8 mouse cellular contexts compared by ENCODE assay signal in genomic region chr11:101316501-101316917, GRCm38 (mm10). TPM values are rescaled to one million over a fixed set of nuclear protein-coding genes. Genes with fewer than 3 reads are reported as not detected.
DNase-seq lines count a peak whose midpoint lies in the region; ATAC-seq and TF ChIP-seq lines count a peak whose summit lies in the region.

No protein-coding gene starts in this region.

- no peak for TF ChIP-seq POLR2A in lung, adult 2 months (IDR thresholded peaks at IDR 0.05; ENCODE audit: borderline replicate concordance, extremely low read depth, low read depth, low read length)

- ATAC-seq in granulocyte monocyte progenitor cell, adult 5-6 weeks (replicated peaks; ENCODE audit: poor library complexity, severe bottlenecking): peak; percentile 61
- peak; percentile 41 for ATAC-seq in limb, embryonic 13.5 days (ENCODE audit: low FRiP score, low read depth)
- ATAC-seq in monocyte, adult 5-6 weeks (replicated peaks; ENCODE audit: insufficient number of reproducible peaks, low FRiP score, low TSS enrichment, poor library complexity, severe bottlenecking): peak; percentile 12; the same call in 1 of the 2 replicates

- no peak for TF ChIP-seq CTCF in lung, adult 2 months (IDR thresholded peaks at IDR 0.05; ENCODE audit: insufficient read depth, low read length)

- H3K4me3 ChIP-seq in lung, adult 2 months (replicated peaks; ENCODE audit: extremely low read depth, low read depth, low read length): peak overlapping the region; percentile 88
- peak overlapping the region; percentile 98 for H3K4me3 ChIP-seq in limb, embryonic 13.5 days

- peak overlapping the region; percentile 98 for H3K4me2 ChIP-seq in limb, embryonic 13.5 days (replicated peaks)

- H3K27ac ChIP-seq in limb, embryonic 13.5 days: peak overlapping the region; percentile 63; the same call in 1 of the 2 replicates

- WGBS in lung, adult 2 months: under 1% methylated on average over 17 of the region's 17 CpGs
- WGBS in limb, embryonic 13.5 days: under 1% methylated on average over 17 of the region's 17 CpGs

- peaks cover 37% of the 10 kb centered on the region for H3K36me3 ChIP-seq in limb, embryonic 13.5 days

- no peaks in the 10 kb centered on the region for H3K9me3 ChIP-seq in limb, embryonic 13.5 days

- H3K27me3 ChIP-seq in limb, embryonic 13.5 days: no peaks in the 10 kb centered on the region

- no peak for DNase-seq in lung, adult 2 months
- DNase-seq in lung, postnatal 14 days: no peak
- peak; percentile 45 for DNase-seq in c-Kit-positive CD71-negative TER-119-negative erythroid progenitor cells, embryonic 14.5 days (ENCODE audit: low read depth)
- no peak for DNase-seq in urinary bladder, postnatal 36 days (ENCODE audit: low spot score in 2 of 2)
- no peak for DNase-seq in cerebellum, postnatal 14 days

- peaks cover 5% of the 10 kb centered on the region for H3K4me1 ChIP-seq in lung, adult 2 months (ENCODE audit: control insufficient read depth, insufficient read depth, low read length)
- peaks cover 17% of the 10 kb centered on the region for H3K4me1 ChIP-seq in limb, embryonic 13.5 days

- peak overlapping the region; percentile 94 for H3K9ac ChIP-seq in limb, embryonic 13.5 days

RNA-seq across cellular contexts. Expression of gene Psme3, which starts 0.5 kb away (rescaled TPM):
- polyA plus RNA-seq in lung, adult 2 months (2012; rRNA removed): 30.6 and 40.4 TPM in 2 replicates
- total RNA-seq in granulocyte monocyte progenitor cell, adult 5-6 weeks (2014; fragmentation: Nextera tagmentation): 163 and 205 TPM in 2 replicates
- total RNA-seq in granulocyte monocyte progenitor cell, adult 5-6 weeks (2017): 121 and 138 TPM in 2 replicates
- 136 and 144 TPM in 2 replicates for polyA plus RNA-seq in limb, embryonic 13.5 days (2015; fragmentation: Nextera tagmentation; extraction: Ambion mirVana)
- 51.0 to 74.7 TPM (median 73.3 TPM) in 3 replicates for total RNA-seq in monocyte, adult 5-6 weeks (2017)

RNA-seq across cellular contexts. Expression of gene Aoc2, which starts 8.4 kb away (rescaled TPM):
- 3.3 and 3.6 TPM in 2 replicates for polyA plus RNA-seq in lung, adult 2 months (2012; rRNA removed)
- total RNA-seq in granulocyte monocyte progenitor cell, adult 5-6 weeks (2014; fragmentation: Nextera tagmentation): 2.8 and 3.7 TPM in 2 replicates
- 1.8 and 2.0 TPM in 2 replicates for total RNA-seq in granulocyte monocyte progenitor cell, adult 5-6 weeks (2017)
- polyA plus RNA-seq in limb, embryonic 13.5 days (2015; fragmentation: Nextera tagmentation; extraction: Ambion mirVana): 1.4 TPM in 2 replicates
- 0.53 to 3.6 TPM (median 1.8 TPM) in 3 replicates for total RNA-seq in monocyte, adult 5-6 weeks (2017)

RNA-seq across cellular contexts. Expression of gene Aoc3, which starts 13.9 kb away (rescaled TPM):
- polyA plus RNA-seq in lung, adult 2 months (2012; rRNA removed): 11.5 and 15.3 TPM in 2 replicates
- total RNA-seq in granulocyte monocyte progenitor cell, adult 5-6 weeks (2014; fragmentation: Nextera tagmentation): not detected in 2 replicates
- not detected in 2 replicates for total RNA-seq in granulocyte monocyte progenitor cell, adult 5-6 weeks (2017)
- 0.20 and 0.31 TPM in 2 replicates for polyA plus RNA-seq in limb, embryonic 13.5 days (2015; fragmentation: Nextera tagmentation; extraction: Ambion mirVana)
- not detected in 3 replicates for total RNA-seq in monocyte, adult 5-6 weeks (2017)

RNA-seq across cellular contexts. Expression of gene Becn1, which starts 14.4 kb away (rescaled TPM):
- 70.3 and 97.9 TPM in 2 replicates for polyA plus RNA-seq in lung, adult 2 months (2012; rRNA removed)
- 58.4 and 81.1 TPM in 2 replicates for total RNA-seq in granulocyte monocyte progenitor cell, adult 5-6 weeks (2014; fragmentation: Nextera tagmentation)
- 177 and 214 TPM in 2 replicates for total RNA-seq in granulocyte monocyte progenitor cell, adult 5-6 weeks (2017)
- polyA plus RNA-seq in limb, embryonic 13.5 days (2015; fragmentation: Nextera tagmentation; extraction: Ambion mirVana): 124 and 127 TPM in 2 replicates
- 266 to 274 TPM (median 274 TPM) in 3 replicates for total RNA-seq in monocyte, adult 5-6 weeks (2017)

RNA-seq across cellular contexts. Expression of gene Coa3, which starts 37.6 kb away (rescaled TPM):
- polyA plus RNA-seq in lung, adult 2 months (2012; rRNA removed): 194 and 283 TPM in 2 replicates
- 53.2 and 61.3 TPM in 2 replicates for total RNA-seq in granulocyte monocyte progenitor cell, adult 5-6 weeks (2014; fragmentation: Nextera tagmentation)
- 32.3 and 35.5 TPM in 2 replicates for total RNA-seq in granulocyte monocyte progenitor cell, adult 5-6 weeks (2017)
- 172 and 175 TPM in 2 replicates for polyA plus RNA-seq in limb, embryonic 13.5 days (2015; fragmentation: Nextera tagmentation; extraction: Ambion mirVana)
- total RNA-seq in monocyte, adult 5-6 weeks (2017): 18.8 to 43.1 TPM (median 26.8 TPM) in 3 replicates
